Mouse (Mus musculus) bone marrow, adult 2 months (tissue): Measurements from ENCODE around the gene Olfr479.
"Not testable (repeated sequence)": the region's sequence is repeated elsewhere in the genome, so short reads cannot be mapped to it uniquely, and the experiment has no call there.

Experiments
- CTCF ChIP-seq: fragments of 200-500 bp; IDR thresholded peaks from 2 replicates; pipeline ENCODE4 v1.5.1; 2011; ENCODE audit warnings: low read length, control low read depth; ENCODE audit not compliant: control insufficient read depth, insufficient read depth
- POLR2A ChIP-seq: fragments of 200-500 bp; IDR thresholded peaks from 2 replicates; pipeline ENCODE4 v1.6.1; 2011; ENCODE audit warnings: low read depth, mild to moderate bottlenecking, control low read depth, low read length, borderline replicate concordance; ENCODE audit not compliant: control insufficient read depth

DNA sequence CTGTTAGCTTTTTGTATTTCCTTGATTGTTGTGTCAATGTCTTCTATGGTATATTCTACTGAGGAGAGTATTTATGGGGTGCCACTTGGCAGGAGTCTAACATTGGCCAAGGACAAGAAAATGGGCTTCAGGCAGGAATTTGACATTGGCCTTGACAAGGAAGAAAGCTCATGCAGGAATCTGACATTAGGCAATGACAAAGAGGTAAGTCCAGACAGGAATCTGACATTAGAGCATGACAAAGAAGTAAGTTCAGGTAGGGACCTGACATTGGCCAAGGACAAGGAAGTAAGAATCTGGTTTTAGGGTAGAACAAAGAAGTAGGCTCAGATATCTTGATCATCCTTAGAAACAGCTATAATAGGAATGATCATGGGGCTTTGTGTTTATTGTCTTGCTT, 36.2 kb upstream of the Olfr479 start:
- TF ChIP-seq POLR2A, CTCF: not testable (repeated sequence)
